Mouse (Mus musculus) bone marrow macrophage, adult 2 months (primary cell): Measurements from ENCODE around the gene Prrc2b.

Experiments
- CTCF ChIP-seq: IDR thresholded peaks from 2 replicates; pipeline ENCODE4 v1.5.1; 2012; ENCODE audit warnings: low read depth, mild to moderate bottlenecking, low read length, moderate library complexity
- POLR2A ChIP-seq: IDR thresholded peaks from 2 replicates; pipeline ENCODE4 v1.6.1; 2012; ENCODE audit warnings: mild to moderate bottlenecking, low read depth, low read length, borderline replicate concordance

DNA sequence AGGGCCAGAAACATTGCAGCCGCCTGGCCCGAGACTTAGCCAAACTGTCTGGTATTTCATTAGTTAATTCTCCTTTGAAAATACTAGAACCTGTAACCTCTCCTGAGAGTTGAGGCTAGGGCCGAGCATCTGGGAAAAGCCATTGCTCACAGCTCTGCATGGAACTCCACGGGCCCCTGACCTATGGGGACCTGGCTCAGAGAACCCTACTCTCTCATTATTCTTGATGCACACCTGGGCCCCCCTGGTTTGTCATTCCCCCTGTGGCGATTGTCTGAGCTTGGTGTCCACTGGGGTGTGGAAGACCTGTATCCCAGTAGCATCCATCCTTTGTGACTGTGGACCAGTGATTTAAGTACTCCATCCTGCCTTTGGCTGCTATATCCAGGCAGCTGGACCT, 11.5 kb upstream of the Prrc2b start:
- no peak for TF ChIP-seq POLR2A
- no peak for TF ChIP-seq CTCF
